Mouse (Mus musculus): ENCODE measurements around the gene Pzp. TPM values are rescaled to one million over a fixed set of nuclear protein-coding genes. Genes with fewer than 3 reads are reported as not detected.

Pzp gene
- 0.02 and 0.20 TPM in 2 replicates for polyA plus RNA-seq (2012; rRNA removed; ENCODE audit: low replicate concordance)

GRCm38 (mm10) chr6:128526601-128527000 lies at the start of gene Pzp:
TSS of gene Pzp (minus strand) at chr6:128526720.

GRCm38 (mm10) chr6:128438317-128438870 lies 88.1 kb downstream of the Pzp start, which contains the start of gene Fkbp4:
TSS of gene Fkbp4 (minus strand) at chr6:128438677.

Other genes starting within 250 kb of the Pzp start
- gene Tead4, start 225.9 kb downstream of the Pzp start, polyA plus RNA-seq (2012; rRNA removed; ENCODE audit: low replicate concordance), result 0.40 and 1.1 TPM in 2 replicates
- 1.6 and 2.8 TPM in 2 replicates for gene Tulp3, start 170.9 kb downstream of the Pzp start, polyA plus RNA-seq (2012; rRNA removed; ENCODE audit: low replicate concordance)
- gene Rhno1, start 163.8 kb downstream of the Pzp start, polyA plus RNA-seq (2012; rRNA removed; ENCODE audit: low replicate concordance), result 11.0 and 11.4 TPM in 2 replicates
- 9.4 and 14.7 TPM in 2 replicates for gene Foxm1, start 163.8 kb downstream of the Pzp start, polyA plus RNA-seq (2012; rRNA removed; ENCODE audit: low replicate concordance)
- gene Tex52, start 151.3 kb downstream of the Pzp start, polyA plus RNA-seq (2012; rRNA removed; ENCODE audit: low replicate concordance), result 0.13 TPM in 1 of 2 replicates, not detected in the other
- not detected in 2 replicates for gene Gm44596, start 151.2 kb downstream of the Pzp start, polyA plus RNA-seq (2012; rRNA removed; ENCODE audit: low replicate concordance)
- gene Nrip2, start 127.4 kb downstream of the Pzp start, polyA plus RNA-seq (2012; rRNA removed; ENCODE audit: low replicate concordance), result 0.78 and 1.3 TPM in 2 replicates
- 16.3 and 28.8 TPM in 2 replicates for gene Itfg2, start 101.8 kb downstream of the Pzp start, polyA plus RNA-seq (2012; rRNA removed; ENCODE audit: low replicate concordance)
- gene Fkbp4, start 88.0 kb downstream of the Pzp start, polyA plus RNA-seq (2012; rRNA removed; ENCODE audit: low replicate concordance), result 130 and 203 TPM in 2 replicates
- 6.1 TPM in 1 of 2 replicates, not detected in the other for gene A2ml1, start 54.9 kb upstream of the Pzp start, polyA plus RNA-seq (2012; rRNA removed; ENCODE audit: low replicate concordance)
- 0.23 TPM in 1 of 2 replicates, not detected in the other for gene Klrb1a, start 96.8 kb upstream of the Pzp start, polyA plus RNA-seq (2012; rRNA removed; ENCODE audit: low replicate concordance)
- gene Clec2h, start 135.7 kb upstream of the Pzp start, polyA plus RNA-seq (2012; rRNA removed; ENCODE audit: low replicate concordance), result 25.2 and 114 TPM in 2 replicates
- not detected in 2 replicates for gene Klrb1, start 196.3 kb upstream of the Pzp start, polyA plus RNA-seq (2012; rRNA removed; ENCODE audit: low replicate concordance)

Measured in duodenum, adult 2 months (tissue).